Mouse (Mus musculus) embryonic facial prominence, embryonic 15.5 days (tissue): Measurements from ENCODE around the gene Gm5868. TPM values are rescaled to one million over a fixed set of nuclear protein-coding genes. Genes with fewer than 3 reads are reported as not detected.

Source experiments
- polyA plus RNA-seq: library from polyadenylated mRNA; unstranded; fragments of >200 nt; fragmentation: Nextera tagmentation; extraction: Ambion mirVana; gene quantifications from 2 replicates; pipeline ENCODE4 v1.2.1, GENCODE M21; 2015

Gm5868 gene
- polyA plus RNA-seq, 1 experiment from 2014 or later: 0.47 TPM

Other genes starting within 250 kb of the Gm5868 start
- gene Corin, start 83.1 kb downstream of the Gm5868 start, polyA plus RNA-seq: 4.3 and 4.4 TPM in 2 replicates
- gene Nfxl1, start 27.9 kb downstream of the Gm5868 start, polyA plus RNA-seq: 16.8 and 19.4 TPM in 2 replicates
- 0.88 and 1.0 TPM in 2 replicates for gene Zar1, start 6.3 kb downstream of the Gm5868 start, polyA plus RNA-seq
- not detected in 2 replicates for gene Cnga1, start 56.7 kb upstream of the Gm5868 start, polyA plus RNA-seq
- gene Nipal1, start 60.2 kb upstream of the Gm5868 start, polyA plus RNA-seq: 10.6 and 16.6 TPM in 2 replicates
- gene Txk, start 165.2 kb upstream of the Gm5868 start, polyA plus RNA-seq: 0.18 and 0.23 TPM in 2 replicates